Mouse (Mus musculus) brain, embryonic 14.5 days (tissue): ENCODE measurements at regions not wholly inside any gene's neighbourhood (a gene's known extent, or its start where the extent isn't known, plus 50 kb on each side); places are given as distances from the start of the nearest gene placed in this dataset.

Experiments
- CTCF ChIP-seq: fragments of 200-500 bp; IDR thresholded peaks from 2 replicates; pipeline ENCODE4 v1.5.1; 2012; ENCODE audit warnings: inconsistent platforms, mild to moderate bottlenecking, moderate library complexity, borderline replicate concordance; ENCODE audit not compliant: insufficient read depth, insufficient read length; ENCODE audit errors: extremely low read depth
- POLR2A ChIP-seq: fragments of 200-500 bp; IDR thresholded peaks from 2 replicates; pipeline ENCODE4 v1.6.1; 2012; ENCODE audit warnings: mild to moderate bottlenecking, inconsistent platforms, borderline replicate concordance; ENCODE audit not compliant: poor library complexity, insufficient read depth, insufficient read length, severe bottlenecking; ENCODE audit errors: extremely low read depth

DNA sequence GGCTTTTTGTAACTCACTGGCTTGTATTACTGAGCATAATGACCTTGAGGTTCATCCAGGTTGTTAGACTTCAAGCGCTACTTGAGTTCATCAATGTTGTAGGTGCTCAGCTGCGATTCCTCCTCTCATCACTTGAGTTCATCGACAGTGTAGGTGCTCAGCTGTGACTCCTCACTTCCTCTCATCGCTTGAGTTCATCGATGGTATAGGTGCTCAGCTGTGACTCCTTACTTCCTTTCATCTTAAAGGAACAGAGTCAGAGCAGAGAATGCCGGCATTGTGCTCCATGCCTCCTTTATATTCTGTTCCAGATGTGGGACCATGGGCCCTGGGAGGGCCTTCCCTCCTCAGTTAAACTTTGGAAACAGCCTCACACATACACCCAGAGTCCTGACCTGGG is 79.4 kb downstream of the Matn1 start:
- no peak for TF ChIP-seq POLR2A
- TF ChIP-seq CTCF: no peak
